Mouse (Mus musculus) lung, postnatal 4 days (tissue): ENCODE measurements around the gene Senp2.

Experiments used
- DNase-seq, 2 experiments: peaks; one replicate each; pipeline ENCODE4 v3.0.0; 2021

Senp2 gene

DNA sequence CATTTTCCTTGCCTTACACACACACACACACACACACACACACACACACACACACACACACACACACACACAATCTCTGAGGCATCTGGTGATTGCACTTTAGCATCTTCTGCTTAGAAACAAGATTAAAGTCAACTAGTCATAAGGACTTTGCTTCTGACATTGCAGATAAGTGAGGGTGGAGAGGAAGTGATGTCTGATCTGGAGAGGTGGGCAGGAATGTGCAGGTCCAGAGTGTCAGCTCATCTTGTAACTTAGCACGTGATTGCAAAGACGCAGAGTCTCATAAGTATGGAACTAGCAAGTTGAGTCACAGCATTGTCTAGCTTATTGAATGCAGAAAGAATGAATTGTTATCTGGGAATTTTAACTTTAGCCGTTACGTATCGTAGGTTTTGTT, 18.2 kb downstream of the Senp2 start:
- DNase-seq: no peak

DNA sequence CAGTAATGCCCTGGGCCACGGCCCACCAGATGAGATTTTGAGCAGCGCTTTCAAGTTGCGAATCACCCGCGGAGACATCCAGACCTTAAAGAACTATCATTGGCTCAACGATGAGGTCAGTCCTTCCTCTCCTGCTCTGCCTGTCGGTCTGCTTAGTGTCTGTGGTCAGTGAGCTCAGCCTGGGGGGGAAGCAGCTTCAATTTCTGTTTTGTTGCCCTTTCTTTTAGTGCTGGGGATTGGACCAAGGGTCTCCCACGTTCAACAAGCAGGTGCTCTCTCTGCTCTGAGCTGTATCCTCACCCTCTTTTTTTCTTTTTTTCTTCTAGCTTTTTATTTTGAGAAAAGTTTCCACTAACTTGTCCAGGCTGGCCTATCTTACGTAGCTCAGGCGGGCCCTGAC, 29.3 kb downstream of the Senp2 start:
- no peak for DNase-seq

DNA sequence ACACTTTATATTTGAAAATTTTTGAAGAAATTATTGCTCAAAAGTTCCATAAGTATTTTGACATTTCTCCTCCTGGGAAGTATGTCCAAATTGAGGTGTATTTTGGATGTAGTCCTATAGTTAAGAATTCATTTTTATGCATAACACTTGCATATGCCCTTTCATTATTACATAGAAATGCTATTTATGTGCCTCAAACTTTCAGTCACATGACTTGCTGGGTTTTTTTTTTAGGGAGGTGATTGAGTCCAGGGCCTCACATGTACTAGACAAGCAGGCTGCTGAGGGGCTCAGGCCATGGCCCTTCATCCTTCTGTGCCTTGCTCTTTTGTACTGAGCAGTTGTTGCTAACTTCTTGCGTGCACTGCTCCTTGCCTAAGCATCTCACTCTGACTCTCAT, 30.7 kb downstream of the Senp2 start:
- no peak for DNase-seq

DNA sequence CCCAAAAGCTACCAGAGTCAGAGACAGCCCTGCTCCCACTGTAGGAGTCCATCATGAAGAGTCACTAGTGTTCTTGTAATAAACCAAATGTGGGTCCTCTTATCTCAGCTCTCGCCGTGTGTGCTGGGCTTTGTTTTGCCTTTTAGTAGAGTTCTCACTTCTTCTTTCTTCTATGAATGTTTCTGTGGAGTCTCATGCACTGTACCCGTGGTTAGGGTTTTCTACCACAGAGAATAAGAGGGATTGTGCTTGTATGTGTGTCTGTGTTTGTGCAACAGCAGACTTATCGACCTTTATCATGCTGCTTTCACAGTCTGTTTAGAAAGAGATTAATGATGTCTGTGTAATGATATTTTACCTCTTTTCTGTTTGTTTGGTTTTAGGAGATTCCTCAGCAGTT, 34.5 kb downstream of the Senp2 start:
- no peak for DNase-seq

DNA sequence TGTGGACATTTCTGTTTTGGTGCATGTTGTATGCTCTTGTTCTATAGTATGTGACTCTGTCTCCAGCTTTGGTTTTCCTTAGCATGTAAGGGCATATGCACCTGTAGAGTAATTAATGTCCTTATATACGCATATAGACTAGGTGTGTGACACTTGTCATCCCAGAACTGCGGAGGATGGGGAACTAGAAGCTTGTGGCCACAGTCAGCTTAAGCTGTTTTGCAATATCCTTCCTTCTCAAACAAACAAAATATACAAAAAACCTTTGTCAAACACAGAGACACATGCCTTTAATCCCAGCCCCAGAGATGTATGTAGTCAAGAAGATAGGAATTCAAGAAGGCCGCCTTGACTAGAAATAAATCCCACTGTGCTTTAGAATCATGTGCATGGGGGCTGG, 36.6 kb downstream of the Senp2 start:
- no peak for DNase-seq

DNA sequence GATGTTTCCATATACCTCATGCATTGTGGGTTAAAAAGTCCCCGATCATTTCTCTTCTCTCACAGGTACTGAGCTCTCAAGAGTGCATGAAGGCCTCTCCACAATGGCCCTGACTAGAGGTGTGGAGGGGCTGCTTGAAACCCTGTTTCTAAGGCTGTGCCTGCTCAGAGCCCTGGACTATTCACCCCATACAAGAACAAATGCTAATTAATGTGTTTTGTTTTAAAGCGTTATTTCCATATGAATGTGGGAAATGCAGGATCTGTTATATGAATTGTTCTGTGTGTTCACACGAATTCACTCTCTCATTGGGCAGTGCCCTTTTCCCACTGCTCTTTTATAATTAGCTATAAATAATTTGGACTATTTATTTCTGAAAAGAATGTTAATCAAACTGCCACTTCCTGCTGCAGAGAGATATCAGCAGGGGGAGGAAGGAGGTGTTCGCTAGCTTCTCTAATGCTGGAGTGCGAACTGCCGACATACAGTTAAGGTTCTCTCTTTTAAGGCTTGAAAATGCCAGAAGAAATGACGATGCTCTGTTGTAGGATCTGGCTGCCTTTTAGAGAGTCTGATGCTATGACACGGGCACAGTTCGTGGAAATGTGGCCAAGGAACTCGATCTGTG, 37.6 kb downstream of the Senp2 start:
- DNase-seq: no peak

DNA sequence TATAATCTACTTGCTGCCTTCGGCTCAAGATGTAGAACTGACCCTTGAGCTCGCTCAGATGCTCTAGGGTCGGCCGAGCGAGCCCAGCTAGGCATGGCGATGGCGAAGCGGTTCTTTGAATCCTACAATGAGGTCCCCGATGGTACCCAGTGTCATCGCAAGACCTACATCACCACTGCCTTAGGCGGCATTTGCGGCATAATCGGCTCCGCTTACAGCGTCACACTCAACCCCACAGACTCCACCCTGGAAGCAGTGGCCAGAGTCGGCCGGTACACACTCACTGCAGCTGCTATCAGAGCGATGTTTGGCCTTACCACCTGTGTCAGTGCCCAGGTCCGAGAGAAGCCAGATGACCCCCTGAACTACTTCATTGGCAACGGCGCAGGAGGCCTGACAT, 44.1 kb downstream of the Senp2 start:
- DNase-seq: no peak

DNA sequence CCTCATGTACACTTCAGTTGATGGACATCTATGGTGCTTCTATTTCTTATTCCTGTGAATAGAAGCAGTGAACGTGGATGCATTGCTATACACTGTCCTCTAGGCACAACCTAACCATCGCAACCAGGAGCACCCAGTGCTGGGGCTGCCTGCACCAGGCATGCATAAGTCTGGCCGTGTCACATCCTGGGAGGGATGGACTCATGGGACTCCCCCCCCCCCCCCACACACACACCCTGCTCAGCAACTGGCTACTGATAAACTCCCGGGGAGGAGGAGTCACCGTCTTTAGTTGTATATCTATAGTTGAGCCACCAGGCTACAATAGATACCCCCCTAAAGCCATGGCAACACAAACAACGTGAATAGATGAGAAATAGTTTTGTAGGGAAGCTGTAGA, 48.2 kb downstream of the Senp2 start:
- no peak for DNase-seq

DNA sequence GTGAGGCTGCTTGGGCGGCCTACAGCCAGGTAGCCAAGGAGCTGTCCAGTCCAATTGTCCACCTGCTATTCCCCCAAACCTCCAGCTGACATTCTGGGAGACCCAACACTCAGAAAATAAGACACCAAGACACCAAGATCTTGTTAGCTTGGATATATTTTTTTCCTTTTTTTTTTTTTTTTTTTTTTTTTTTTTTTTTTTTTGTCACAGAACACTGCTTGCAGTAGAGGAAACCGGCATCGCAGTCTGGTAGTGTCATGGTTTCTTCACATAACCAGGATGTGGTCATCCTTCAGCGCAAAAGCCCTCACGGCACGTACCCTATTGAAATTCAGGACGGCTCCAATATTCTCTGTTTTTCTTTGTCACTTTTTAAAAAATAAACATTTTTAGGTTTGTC, 49.6 kb downstream of the Senp2 start:
- DNase-seq: no peak

DNA sequence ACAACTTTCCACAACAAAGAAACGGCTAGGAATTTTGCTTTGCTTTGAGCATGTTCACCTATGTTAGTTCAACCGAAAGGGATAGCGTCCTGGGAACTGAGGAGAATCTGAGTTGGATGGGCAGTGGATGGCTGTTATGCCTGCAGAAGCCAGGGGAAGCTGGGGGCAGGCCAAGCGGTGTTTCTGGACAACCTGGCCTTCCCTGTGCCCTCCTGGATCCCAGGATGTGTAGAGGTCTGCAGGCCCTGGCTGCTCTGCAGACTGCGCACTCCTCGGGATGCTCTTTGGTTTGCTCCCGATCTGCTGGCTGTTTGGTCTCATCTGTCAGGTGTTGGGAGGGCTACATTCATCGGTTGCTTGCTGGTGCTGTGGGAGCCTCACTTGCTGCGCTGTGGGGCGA, 51.1 kb downstream of the Senp2 start:
- no peak for DNase-seq

DNA sequence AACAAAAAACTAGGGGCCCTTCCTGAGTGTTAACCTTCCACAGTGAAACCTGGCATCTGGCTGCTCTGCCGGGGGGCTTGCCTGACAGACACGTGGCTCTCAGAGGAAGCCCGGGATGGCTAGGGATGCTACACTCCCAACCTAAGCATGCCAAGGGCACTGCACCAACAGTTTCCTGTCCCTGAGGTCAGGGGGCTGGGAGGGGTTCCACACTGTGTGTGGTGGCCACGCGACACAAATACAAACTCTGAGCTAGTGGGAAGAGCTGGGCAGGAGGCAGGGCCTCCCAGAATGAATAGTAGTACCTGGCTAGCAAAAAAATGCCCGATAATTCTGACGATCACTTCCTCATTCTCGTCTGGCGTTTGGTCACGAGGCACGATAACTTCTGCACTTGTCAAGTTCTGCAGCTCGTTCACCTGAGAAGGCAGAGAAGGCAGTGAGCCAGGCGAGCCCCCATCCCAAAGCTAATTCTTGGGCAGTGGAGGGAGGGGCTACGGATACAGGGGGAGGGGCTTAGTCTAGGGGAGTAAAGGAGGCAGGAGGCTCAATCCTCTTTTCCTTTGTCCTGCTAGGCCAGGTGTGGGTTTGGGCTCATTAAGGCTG, 52.4 kb downstream of the Senp2 start:
- no peak for DNase-seq

DNA sequence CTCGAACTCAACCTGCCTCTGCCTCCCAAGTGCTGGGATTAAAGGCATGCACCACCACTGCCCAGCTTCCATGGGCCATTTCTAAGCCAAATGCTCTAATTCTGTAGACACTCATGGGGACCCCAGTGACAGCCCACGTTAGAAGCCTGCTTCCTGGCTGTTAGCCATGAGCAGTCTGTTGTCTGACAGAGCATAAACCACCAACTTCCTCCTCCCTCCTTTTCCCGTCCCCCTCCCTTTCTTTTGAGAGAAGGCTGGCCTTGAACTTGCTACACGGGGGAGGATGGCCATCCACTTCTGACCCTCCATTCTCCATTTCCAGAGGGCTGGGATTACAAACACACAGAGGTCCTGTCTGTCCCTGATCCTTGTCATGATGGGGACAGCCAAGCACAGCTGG, 53.0 kb downstream of the Senp2 start:
- DNase-seq: no peak

DNA sequence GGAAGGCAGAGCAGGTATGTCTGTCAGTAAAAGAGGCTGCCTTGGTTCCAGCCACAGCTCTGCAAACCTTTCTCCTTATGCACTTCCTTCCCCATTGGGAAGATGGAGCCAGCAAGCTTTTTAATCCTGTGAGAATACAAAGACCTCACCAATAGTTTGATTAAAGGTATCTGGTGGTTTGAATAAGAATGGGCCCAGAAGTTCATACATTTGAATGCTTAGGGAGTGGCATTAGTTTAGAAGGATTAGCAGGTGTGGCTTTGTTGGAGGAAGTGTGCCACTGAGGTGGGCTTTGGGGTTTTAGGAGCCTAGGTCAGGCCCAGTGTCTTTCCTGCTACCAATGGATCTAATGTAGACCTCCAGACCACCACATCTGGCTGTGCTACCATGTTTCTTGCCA, 56.3 kb downstream of the Senp2 start:
- no peak for DNase-seq

DNA sequence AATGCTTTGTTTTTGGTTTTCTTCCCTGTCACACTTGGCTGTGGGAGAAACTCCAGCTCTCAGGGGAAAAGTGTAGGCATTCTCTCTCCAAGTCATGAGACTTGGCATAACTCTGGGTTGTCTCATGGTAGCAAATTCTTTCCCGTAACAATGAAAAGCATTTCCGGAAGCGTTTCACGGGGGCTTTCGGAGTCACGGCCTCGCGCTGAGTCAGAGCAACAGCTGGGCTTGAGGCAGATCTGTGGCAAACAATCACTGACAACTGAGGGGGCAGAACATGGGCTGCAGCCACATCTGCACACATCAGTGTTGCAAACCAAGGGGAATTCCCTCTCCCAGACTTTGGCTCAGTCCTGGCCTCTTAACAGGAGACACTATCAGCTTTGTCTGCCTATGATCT, 58.1 kb downstream of the Senp2 start:
- peak; percentile 29 to 79 for DNase-seq

DNA sequence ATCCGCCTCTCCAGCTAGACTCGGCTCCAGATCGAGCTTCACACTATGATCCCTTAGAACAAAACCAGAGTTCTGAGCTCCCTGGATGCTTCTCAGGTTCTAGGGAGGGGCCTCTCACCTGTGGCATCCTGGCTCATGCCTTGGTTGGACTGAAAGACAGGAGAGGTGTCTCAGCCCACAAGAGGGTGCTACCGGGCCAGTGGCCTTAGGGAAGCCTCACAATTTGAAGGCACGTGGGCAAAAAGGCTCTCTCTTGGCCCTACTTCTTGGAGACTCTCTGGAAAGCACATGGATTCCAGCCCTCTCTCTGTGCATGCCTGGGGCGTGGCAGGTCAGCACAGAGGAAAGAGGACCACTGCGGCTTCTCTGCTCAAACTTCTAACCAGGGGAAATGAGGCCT, 62.1 kb downstream of the Senp2 start:
- DNase-seq: no peak

DNA sequence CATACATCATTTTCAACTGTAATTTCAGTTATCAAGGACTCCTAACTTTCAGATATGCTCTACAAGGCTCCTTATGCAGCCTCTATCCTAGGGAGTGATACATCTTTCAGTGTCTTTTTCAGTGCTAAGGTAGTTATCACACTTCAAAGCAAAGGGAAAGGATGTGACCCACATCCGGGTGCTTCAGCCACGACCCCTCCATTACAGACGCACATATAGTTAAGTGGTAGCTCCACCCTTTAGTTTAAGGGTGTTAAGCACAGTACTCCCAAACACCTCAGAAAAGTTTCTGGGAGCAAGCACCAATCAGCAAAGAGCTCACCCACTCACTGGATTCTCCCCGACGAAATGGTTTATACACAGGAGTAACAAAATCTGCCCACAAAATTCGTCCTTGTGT, 65.8 kb downstream of the Senp2 start:
- no peak for DNase-seq

DNA sequence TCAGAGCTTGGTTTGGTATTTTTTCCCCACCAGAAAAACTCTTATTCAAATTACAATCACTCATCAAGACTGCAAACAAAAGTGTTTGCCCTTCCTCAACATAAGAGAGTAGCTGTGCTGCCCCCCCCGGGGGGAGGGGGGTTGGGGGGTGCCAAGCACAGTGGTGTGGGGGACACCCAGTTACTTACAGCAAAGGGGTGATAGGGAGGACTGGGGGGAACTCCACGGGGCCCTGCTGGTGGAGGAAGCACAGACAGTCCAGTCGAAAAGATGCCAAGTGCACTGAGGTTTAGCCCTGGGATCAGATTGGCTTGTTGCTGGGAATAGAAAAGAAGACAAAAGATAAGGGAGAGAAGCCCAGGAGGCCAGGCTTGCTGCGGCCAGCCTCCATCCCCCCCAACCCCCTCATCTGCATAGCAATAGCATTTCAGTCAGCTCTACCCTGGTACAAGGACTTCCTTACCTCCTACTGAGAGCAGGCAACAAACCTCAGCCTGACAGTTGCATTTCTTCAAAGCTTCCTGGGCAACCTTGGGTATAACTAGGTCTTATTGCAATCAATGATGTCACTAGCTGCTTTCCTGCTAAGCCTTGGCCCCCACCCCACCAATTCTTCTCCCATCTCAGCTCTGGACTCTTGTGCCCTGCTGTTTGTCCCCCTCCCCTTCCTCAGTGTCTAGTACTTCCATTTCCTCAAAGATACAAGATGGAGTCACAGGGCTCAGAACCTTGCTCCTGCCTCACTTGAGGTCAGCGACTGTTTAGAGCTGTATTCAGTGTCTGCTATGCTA, 66.7 kb downstream of the Senp2 start:
- DNase-seq: no peak

DNA sequence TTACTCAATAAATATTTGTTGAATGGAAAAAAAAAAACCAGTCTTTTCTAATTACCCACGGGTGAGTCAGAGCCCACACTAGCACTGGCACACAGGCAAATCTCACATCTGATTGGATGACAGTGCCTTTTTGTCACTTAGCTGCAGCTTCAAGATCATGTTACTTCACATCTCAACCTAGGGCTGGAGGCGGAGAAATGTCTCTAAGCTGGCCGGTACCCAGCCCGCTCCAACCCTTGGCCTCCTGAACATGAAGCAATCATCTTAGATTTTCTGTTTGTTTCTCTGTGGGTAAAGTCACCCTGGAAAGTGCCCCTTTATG, 67.3 kb downstream of the Senp2 start:
- DNase-seq: peak; percentile 36 to 74

DNA sequence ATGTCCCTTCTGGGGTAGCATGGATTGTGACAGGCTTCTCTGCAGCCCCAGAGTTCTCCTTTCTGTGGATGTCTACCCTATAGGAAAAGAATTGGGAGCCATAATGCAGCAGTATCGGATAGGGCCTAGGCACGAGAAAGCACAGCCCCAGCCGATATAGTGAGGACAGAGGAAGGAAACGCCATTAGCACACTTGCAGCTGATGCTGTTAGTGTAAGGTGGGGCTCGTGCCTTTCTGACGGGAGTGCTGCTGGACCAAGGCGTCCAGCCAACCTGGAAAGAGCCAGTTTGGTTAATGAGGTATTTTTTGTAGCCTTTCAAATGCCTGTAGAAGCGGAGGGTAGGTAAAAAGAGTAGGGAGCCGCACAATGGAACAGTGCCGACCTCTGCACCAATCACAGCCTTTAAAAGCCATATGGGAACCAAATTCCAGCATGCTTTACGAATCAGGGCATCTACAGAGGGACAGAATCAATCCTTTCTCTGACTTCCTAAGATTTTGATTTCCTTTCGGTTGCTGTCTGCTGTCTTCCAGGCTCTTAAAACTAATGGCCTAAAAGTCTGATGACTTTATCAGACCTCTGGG, 70.9 kb downstream of the Senp2 start:
- DNase-seq: no peak

DNA sequence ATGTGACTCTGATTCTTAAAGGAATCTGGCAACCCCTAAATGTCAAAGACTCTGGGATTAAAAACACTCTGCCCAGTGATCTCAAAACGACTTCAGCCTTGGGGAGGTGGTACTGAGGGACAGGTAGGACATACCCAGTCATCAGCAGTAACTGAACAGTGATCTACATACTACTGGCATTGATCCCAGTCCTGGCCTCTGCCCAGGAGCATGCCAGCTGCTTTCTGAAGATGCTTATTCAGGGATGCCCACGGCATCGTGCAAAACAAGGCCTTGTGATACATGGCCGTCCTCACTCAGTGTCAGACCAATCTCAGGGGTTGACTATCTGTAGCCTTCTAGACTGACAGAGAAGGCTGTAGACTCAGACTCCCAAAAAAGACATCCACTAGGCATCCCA, 76.1 kb downstream of the Senp2 start:
- DNase-seq: no peak

DNA sequence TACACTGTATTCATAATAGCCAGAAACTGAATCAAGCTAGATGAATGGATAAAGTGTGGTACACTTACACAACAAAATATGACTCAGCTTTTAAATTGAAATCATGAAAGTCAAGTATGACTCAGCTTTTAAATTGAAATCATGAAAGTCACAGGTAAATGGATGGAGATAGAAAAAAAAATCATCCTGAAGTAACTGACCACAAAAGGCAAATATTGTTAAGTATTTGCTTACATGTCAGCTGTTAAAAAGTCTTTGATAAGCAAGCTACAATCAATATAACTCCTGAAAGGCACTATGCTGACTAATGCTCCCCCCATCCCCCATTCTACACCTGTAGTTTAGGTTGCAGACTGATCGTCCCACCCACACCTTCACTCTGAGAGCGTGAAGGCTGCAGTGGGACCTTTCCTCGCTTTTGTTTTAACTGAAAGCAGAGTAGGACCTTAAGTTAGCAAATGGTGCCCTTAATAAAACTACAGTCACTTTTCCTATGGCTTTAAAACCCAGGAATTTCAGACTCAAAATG, 82.0 kb downstream of the Senp2 start:
- DNase-seq: no peak

DNA sequence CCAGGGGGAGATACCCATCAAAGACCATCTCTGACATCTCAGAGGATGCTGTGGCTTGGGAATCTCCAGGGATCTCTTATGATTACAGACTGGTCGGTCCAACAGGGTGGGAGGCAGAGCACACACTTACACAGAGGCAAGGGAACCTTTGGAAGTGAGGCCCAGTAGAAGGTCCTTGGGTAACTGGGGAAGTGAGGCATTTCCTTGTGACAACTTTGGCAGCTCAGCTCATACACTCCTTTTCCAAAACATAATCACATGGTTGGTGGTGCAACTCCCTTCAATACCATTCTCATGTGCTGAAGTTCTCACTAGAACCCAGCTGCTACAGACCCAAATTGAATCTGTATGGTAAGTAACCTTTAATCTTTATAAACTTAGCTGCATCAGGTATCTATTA, 86.5 kb downstream of the Senp2 start:
- no peak for DNase-seq

DNA sequence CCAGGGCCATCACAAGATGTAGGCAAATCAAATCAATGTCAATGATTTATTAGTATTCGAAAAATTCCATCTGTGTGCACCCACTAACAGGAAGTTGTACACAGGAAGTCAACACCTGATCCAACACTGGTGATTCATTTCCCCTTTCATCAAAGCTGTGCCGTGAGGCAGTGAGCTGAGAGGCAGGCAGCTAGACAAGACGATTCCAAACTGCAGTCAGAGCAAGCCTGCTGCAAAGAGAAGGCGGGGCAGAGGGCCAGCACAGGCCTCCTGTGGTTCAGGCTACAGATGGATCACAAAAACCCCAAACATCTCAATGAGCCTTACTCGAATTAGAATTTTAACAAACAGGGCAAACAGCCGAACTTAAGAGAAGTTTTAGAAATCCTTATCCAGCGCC, 88.4 kb downstream of the Senp2 start:
- DNase-seq: no peak
